Mouse (Mus musculus) thymus, adult 18-20 months (tissue): ENCODE results near the gene Dcaf6.

ENCODE experiments used
- DNase-seq, 2 experiments: peaks; one replicate each; pipeline ENCODE4 v3.0.0; 2022; ENCODE audit warnings: mixed read lengths in 2 of 2

Dcaf6 gene

DNA sequence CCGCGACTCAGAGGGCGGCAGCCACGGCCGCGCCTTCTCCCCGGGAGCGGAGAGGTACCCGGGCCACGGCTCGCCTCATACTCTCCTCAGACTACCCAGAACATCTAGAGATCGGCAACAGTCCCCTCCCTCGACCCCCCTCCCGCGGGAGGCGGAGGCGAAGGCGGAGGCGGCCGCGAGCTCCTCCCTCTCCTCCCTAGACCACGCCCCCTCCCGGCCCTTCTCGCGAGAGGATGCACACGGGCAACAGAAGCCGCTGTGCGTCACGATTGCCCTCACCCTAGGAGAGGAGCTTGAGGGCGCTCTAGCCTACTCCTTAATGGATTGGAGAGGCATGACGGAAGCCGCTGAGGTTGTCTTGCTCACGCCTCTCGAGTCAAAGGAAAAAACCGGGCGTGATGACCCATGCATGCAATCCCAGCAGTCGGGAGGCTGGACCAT, at the start of gene Dcaf6, which contains the start of gene Mpc2:
Gene Dcaf6, minus strand, starts transcription at position 116 of the 441 bp plus-strand sequence.
Gene Mpc2, plus strand, starts transcription at position 278 of the 441 bp plus-strand sequence.
- peak; percentile 99 for DNase-seq

DNA sequence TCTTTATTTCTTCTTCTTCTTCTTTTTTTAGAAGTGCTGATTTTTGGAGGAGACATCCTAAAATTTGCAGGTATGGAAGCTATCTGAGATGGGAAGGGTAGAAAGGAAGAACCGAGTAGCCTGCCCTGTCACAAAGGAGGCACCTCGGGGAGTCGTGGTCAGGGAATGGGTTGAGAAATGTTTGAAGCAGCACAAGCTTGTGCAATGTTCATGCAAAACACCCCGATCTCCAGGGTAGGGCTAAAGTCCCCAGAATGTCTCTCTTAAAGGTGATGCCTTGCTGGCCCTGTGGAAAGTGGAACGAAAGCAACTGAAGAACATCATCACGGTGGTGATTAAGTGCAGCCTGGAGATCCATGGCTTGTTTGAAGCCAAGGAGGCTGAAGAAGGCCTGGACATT, 46.0 kb upstream of the Dcaf6 start:
- DNase-seq = no peak

DNA sequence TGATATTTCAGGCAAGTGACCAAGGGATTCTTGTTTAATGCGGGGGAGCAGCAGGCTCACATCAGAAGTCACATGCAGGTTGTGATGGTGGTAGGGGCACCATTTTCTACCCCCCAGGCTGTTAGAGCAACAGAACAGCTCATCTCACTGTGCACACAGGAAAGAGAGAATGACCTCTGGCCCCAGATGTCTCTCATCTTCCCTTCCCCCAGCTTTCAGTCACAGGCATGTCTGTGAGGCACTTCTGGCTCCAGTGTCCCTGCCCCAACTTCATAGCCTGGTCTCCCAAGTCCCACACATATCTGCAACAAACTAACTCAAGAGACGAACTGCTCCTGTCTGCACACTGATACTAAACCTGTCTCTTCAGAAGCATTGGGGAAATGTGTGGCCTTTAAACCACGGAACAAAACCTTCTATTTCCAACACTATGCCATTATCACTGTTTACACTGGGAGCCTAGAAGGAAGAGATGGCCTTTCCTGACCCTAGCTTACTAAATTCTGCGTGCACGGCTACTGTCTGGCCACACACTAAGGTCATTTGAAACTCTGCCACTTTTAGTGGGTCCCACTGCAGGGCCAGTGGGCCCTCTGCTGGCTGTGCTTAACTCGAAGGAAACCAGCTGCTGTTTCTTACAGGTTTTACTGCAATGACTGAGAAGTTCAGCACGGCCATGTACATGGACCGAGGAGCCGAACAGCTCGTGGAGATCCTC, 43.2 kb upstream of the Dcaf6 start:
- DNase-seq = no peak

DNA sequence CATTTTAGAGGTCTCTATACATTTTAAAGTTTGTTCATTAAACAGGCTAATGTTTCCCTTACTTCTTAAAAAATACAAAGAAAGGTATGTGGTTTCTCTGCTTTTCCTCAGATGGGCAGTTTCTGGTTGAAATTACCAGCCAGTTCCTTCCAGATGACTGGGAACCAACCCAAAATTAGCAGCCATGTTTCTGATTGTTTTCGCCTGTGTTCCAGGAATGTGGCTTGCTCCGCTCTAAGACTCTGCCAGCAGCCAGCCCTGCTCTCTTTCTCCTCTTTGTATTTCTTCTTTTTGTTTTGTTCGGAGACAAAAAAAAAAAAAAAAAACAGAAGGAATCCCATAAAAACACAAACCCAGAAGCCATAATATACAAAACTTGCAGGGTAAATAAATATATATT, 38.6 kb upstream of the Dcaf6 start:
- no peak for DNase-seq

DNA sequence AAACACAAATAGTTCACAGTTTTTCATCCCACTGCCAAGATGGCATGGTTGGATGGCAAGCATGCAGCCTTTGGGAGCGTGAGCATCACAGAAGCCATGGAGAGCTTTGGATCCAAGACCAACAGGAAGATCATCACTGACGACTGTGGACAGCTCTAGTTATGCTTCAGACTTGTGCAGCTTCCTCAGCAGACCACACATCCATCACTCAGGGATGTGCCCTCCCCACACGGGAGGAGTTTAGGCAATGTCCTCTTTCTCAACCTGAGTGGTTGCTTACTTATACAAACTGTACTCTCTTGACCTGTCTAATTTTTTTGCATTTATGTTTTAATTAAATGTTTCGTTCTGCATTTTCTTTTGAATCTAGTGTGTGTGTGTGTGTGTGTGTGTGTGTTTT, 28.9 kb upstream of the Dcaf6 start:
- no peak for DNase-seq

DNA sequence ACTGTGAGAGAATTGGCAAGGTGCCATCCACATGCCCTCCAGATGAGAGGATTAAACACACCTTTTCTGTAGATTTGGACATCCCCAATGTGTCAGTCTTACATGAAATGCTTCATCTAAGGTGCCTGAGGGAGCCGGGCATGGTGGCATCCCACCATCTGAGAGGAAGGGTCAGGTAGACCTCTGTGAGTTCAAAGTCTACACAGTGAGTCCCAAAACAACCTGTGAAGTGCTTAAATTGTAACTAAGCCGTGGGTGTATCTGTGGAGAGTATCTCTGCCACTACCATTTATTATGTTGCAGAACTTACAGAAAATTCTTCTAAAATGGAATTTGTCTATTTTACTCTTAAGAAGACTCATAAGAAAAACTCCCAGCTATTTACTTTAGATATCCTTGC, 25.8 kb upstream of the Dcaf6 start:
- no peak for DNase-seq

DNA sequence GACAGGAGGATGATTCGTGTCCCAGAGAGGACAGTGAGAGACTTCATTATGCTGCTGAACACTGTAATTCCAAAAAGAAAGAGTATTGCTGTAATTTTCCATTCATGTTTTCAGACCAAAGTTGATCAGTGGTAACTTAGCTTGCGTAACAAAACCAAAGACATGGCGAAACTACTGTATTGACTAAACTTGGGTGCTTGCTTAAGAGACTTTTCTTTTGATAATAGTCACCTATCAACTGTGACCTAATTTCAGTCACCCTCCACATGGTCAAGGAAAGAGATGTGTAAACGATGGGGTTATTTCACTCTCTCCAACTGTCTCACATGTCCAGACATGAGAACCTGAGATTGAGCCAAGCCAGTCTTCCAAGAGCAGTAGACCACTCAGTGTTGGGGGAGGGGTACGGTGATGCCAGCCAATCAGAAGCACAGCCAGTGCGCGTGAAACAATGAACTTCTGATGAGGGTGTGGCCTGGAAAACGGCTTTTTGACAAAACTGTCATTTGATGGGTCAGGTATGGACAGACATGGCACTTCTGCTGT, 24.5 kb upstream of the Dcaf6 start, which contains the start of gene Adcy10:
Gene Adcy10, plus strand, starts transcription at position 496 of the 546 bp plus-strand sequence.
- no peak for DNase-seq

DNA sequence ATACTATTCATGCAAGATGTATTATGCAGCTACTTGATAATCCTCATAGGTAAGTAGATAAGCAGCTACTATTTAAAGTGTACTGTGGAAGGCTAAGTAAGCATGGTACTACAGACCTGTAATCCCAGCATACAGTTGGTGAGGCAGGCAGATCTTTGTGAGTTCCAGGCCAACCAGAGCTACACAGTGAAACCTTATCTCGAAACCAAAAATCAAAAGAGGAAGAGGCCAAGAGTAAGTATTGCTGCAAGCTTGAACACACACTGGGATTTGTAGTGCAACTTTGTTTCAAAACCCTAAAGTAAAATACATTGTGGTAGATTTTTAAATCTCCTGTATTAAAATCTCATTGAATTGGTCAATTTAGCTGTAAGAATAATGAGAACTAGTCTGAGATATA, 11.2 kb upstream of the Dcaf6 start:
- no peak for DNase-seq

DNA sequence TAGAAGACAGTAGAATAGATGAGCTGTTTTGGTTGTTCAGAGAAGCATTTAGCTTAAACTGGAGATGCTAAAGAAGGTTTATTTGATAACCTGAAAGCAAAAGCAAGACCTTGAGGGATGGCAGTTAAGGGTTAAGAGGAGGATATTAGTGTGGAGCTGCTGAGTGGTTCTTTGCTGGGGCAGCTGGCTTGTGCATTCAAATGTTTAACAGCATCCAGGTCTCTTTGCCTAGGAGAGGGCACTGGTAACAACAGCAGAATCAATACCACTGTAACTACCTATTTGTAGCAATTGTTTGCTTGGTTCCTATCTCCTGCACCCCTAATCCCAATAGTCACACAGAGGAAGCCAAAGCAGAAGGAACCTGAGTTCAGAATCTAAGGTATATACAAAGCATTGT, 9.4 kb upstream of the Dcaf6 start:
- DNase-seq = no peak

DNA sequence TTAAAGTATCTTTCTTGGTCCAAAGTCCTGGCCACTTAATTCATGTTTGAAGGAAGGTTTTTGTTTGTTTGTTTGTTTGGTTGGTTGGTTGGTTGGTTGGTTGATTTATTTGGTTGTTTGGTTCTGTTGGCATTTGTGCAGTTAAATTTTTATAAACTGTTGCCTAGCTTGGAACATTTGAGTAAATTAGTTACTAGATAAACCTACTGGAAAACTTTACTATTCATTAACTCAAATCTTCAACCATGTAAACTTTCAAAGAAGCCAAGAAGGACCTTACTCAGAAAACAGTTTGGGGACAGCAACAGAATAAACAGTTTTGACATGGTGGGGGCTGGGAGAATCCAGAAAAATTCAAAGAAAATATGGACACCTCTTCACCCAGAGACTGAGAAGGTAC, 8.7 kb upstream of the Dcaf6 start:
- no peak for DNase-seq

DNA sequence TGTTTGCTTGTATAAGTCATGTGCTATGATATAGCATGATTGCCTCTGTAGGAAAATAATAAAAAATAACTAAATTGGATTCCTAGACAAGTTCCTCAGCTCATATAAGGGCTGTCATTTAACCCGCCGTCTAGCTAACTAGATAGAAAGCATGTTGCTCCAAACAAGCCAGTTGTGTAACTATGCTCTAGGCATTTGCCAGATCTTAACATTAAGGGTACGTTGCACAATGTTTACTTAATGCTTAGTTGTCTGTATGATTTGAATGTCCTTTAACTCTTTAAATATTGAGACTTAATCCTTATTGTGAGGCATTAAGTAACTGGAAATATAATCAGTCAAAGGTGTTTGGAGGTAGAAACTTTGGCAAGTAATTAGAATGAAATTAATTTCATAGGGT, 4.3 kb upstream of the Dcaf6 start:
- no peak for DNase-seq

DNA sequence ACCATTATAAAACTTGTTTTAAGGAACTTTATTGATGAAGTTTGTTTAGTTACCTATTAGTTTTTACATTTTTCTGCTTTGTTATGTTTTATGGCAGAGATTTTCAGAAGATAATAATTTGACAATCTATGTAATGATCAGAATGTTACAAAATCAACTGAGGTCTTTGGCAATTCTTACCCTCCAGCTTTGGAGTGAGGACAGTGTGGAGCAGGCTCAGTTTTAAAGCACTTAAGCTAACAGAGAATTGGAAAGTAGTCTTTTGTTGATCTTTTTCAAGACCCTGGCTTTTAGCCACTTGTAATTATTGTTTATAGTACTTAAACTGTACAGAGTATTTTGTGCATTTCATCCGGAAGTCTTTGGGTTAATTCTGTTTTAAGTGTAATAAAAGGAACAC, 2.6 kb upstream of the Dcaf6 start:
- no peak for DNase-seq

DNA sequence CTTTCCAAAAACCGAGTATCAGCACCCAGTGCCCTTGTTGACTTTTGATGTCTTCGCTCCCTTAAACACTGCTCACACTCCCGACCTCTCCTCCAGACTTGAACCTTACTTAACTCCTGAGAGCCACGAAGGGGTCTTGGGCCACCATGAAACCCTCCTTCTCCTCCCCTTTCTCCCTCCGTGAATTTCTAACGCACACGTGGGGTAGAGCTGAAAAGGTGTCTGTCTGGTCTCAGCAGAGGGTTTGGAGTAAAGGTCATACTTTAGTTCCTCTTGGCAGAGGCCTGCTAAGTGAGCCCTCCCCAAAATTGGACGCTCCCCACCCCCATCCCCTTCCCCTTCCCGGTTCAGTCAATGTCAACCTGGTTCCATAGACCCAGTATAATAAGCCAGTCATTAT, 1.4 kb upstream of the Dcaf6 start:
- peak in 1 of 2 experiments; percentile 5 for DNase-seq

DNA sequence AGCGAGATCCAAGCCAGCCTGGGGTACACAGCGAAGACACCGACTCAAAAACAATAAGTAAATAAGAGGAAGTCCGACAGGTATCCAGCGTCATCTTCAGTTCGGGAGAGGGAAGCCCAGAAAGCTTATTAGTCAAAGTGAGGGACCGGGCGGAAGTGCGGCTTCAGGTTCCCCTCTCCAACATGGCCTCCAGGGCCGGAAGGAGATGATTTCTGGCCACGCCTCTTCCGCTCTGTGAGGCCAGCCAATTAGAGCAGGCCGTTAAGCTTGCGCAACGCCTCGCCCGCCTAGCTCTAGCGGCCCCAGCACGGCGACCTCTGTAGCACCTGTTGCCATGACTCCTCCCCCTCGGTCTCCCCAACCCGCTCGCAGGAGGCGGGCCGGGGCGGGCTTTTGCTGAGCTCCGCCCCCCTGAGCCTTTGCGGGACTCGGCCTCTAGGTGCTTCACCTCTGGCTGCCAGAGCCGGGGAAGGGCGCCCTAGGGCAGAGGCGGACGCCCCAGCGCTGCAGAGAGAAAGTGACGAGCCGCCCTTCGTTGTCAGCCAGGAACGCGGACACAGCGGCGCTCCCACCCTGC, 614 bp upstream of the Dcaf6 start:
- peak; percentile 100 for DNase-seq

DNA sequence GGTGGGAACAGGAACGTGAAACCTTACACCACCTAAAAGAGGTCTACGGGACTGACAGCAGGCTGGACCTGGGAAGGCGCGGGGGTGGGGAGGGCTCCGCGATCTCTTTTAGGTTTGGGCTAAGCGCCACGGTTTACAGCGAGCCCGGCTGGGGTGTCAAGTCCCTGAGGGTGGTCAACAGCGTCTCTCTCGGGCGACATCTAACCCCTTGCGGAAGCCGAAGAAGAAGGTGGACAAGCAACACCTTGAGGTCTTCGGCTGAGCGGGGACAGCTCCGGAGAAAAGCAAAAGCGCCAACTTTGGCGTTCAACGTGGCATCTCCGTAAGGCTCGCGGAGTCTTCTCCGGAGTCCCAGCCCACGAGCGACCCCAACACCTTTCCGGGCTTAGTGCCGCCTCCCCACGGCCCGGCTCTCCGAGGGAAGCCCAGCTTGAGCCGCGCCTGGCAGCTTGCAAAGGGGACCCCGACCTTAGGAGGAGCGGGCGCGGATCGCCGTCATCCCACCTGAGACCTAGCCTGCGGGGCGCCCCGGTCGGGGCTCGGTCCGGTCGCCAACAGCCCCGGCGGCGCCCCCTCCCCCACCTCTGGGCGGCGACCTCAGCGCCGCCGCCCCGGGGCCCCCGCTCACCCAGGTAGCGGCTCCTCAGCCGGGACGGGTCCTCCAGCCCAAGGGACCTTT, 633 bp downstream of the Dcaf6 start:
- DNase-seq = peak in 1 of 2 experiments; percentile 48

DNA sequence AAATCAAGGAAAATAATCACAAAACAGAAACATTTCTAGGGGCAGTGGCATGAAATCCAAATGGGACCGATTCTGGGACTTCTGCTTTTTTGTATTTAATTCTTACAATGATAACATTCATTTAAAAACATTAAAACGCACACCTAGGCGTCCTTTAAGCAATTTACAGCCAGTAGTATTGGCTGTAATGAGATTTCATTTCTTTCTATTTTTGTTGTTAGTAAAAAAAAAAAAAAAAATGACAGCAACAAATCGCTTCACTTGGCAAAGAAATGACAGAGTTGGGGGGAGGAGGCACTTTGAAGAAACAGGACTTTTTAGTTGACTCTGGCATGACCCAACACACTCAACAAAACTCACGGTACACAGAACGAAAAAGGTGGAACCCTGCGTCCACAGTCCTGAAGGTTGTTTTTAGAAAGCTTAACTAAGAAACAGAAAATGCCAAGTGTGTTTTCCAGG, 1.2 kb downstream of the Dcaf6 start:
- DNase-seq = no peak

DNA sequence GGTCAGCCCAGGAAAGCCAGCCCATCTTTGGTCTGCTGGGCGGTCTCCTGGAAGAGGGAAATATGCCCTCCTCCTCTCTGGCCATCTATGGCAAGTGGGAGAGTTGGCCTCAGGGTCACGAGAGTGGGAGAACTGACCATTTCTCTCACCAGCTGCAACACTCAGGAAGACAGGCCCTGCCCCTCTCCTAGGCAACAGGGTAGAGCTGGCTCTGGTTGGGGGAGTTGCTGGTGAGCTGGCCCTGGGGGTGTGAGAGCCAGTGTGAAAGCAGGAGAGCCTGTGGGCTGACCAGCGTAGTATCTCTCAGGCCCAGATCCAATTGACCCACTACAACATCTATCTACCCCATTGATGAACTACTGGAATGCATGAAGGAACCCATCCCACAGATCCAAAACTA, 18.6 kb downstream of the Dcaf6 start:
- DNase-seq = no peak

DNA sequence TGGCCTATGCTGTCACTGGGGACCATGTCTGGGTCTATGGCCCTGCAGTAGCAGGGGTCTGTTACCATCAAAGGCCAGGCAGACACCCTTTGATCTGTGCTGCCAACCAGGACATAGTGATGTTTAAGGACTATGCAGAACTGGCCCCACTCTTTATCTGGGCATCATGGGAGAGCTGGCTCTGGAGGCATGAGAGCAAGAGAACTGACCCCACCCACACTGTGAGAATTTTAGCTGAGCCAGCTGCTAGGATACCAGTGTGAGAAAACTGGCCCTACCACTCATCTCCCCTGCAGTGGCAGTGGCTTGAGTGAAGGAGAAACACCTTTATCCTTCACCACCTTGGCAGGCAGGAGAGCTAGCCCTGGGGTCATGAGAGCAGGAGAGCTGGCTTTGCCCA, 19.1 kb downstream of the Dcaf6 start:
- DNase-seq = no peak

DNA sequence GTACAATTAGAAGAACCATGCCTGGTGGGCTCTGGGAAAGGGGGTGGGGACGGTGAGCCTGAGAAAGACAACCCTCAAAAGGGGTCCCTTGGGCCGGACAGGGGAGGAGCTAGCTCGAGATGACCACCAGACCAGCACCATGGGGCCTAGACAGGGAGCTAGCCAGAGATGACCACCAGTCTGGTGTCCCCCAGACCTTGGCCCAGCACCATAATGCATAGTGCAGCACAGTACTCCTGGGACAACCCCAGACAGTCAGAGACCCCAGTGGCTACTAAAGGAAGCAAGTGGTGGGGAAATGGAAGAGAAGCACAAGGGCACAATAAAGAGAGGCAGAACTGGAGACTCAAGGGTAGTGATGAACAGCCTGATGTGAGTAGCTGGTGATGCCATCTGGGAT, 19.5 kb downstream of the Dcaf6 start:
- no peak for DNase-seq

DNA sequence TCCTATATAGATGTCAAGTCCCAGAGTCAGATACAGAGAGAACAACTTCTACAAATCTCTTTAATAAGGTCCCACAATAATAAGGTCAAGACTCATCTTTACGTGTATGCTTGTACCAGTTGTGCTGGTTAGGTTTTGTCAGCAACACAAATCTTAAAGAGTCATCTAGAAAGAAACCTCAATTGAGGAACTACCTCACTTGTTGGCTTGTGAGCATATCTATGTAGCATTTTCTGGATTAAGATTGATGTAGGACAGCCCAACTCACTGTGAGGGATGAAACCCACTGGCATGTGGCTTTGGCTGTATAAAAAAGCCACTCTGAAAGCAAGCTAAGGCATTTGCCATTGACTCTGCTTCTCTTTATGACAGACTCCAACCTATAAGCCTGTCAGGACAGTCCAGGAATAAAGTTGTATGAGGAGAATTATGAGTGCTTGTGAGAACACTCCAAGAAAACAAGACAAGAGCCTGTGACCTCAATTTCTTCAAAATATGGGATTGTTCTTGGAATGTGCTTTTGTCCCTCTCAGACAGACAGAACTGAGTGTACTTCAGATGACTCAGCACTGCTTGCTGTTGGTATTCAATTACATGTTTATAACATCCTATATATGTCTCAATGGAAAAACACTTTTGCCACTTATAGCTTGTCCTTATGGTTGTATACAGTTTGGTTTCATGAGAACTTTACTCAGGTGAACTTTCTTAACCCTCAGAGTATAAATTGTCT, 21.8 kb downstream of the Dcaf6 start:
- DNase-seq = no peak

DNA sequence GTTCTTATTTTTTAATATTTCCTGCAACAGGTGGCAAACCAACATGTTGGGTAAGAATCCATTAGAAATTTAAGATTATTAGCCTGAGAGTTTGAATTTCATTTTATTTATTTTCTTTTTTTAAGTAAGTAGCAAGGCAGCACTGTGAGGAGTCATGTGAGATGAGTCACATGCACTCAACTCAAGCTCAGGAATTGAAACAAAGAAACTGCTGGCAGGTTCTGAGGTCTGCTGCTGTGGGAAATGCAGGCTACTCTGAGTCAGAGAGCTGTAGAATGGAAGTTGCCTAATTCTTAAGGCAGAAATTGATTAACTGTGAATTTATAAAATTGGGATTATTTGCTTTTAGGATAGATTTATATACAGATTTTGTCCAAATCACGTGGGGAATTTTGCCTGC, 27.4 kb downstream of the Dcaf6 start:
- no peak for DNase-seq

DNA sequence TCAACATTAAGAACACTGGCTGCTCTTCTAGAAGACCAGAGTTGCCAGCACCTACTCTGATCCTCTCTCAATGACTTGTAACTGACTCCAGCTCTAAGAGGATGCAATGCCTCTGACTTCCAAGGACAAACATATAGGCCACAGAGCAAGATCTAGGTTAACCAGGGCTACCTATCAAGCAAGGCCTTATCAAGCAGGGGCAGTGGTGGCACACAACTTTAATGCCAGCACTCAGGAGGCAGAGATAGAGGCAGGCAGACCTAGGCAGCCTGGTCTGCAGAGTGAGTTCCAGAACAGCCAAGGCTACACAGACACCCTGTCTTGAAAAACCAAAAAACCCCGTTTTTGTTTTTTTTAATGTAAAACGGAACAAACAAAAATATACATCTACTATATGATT, 34.0 kb downstream of the Dcaf6 start:
- no peak for DNase-seq

DNA sequence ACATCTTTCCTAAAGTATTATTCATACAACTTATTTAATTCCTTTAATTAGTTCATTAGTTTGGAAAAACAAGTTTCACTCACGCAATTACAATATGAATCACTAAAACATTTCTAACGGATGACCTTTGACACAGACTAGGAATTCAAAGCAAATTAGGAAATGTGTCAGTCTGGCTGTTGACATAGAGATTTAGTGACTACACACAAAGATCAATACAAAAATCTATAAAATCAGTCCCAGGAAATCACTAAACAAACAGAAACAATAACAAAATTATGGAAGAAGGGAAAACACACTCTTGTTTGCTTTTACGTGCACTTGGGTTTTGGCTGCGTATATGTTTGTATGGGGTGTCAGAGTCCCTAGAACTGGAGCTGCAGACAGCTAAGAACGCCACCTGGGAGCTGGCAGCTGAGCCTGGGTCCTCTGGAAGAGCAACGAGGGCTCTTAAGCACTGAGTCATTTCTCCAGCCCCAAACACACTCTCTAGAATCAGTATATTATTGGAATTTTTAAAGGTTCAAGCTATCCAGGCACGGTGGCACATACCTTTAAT, 38.8 kb downstream of the Dcaf6 start:
- no peak for DNase-seq
